Mouse (Mus musculus) neural tube, embryonic 14.5 days (tissue): Measurements from ENCODE around the gene Gp1ba. TPM values are rescaled to one million over a fixed set of nuclear protein-coding genes. Genes with fewer than 3 reads are reported as not detected.

ENCODE experiments used
- ATAC-seq: fragments of 200-750 bp; cut with Nextera tagmentation; 2 replicates; pipeline ENCODE4 v1.8.0; 2017; ENCODE audit warnings: low read depth, mild to moderate bottlenecking, moderate TSS enrichment, moderate library complexity
- H3K27ac ChIP-seq: fragments of 300-500 bp; sonication (generic); 2 replicates; pipeline ENCODE4 v1.5.1; 2014; ENCODE audit warnings: low read depth, mild to moderate bottlenecking, control low read depth, low read length, moderate library complexity, mixed read lengths
- H3K27me3 ChIP-seq: fragments of 300-500 bp; sonication (generic); 2 replicates; pipeline ENCODE4 v1.6.1; 2014; ENCODE audit warnings: low read length; ENCODE audit not compliant: control insufficient read depth, insufficient read depth
- H3K36me3 ChIP-seq: fragments of 300-500 bp; sonication (generic); 2 replicates; pipeline ENCODE4 v1.6.1; 2014; ENCODE audit warnings: low read length, mixed read lengths; ENCODE audit not compliant: control insufficient read depth, insufficient read depth
- H3K4me1 ChIP-seq: fragments of 300-500 bp; sonication (generic); 2 replicates; pipeline ENCODE4 v1.6.1; 2014; ENCODE audit warnings: low read length; ENCODE audit not compliant: control insufficient read depth, insufficient read depth
- H3K4me2 ChIP-seq: fragments of 300-500 bp; sonication (generic); 2 replicates; pipeline ENCODE4 v1.6.1; 2014; ENCODE audit warnings: mild to moderate bottlenecking, low read depth, low read length, control low read depth
- H3K4me3 ChIP-seq: fragments of 300-500 bp; sonication (generic); 2 replicates; pipeline ENCODE4 v1.5.1; 2014; ENCODE audit warnings: low read depth, low read length, control low read depth, mixed read lengths
- H3K9ac ChIP-seq: fragments of 300-500 bp; sonication (generic); replicated peaks from 2 replicates; pipeline ENCODE4 v1.6.1; 2014; ENCODE audit warnings: low read depth, mild to moderate bottlenecking, control low read depth, low read length, mixed read lengths
- H3K9me3 ChIP-seq: fragments of 300-500 bp; sonication (generic); 2 replicates; pipeline ENCODE4 v1.6.1; 2016; ENCODE audit warnings: low read length; ENCODE audit not compliant: control insufficient read depth
- WGBS: fragments of 180-500 bp; shearing (Covaris S2); extraction: QIAGEN DNeasy Blood & Tissue Kit; methylation state at CpG from one replicate; pipeline ENCODE4 v1.1.7; 2014; 5-methylcytosine and 5-hydroxymethylcytosine counted together
- polyA plus RNA-seq: library from polyadenylated mRNA; unstranded; fragments of >200 nt; fragmentation: Nextera tagmentation; extraction: Ambion mirVana; gene quantifications from 2 replicates; pipeline ENCODE4 v1.2.1, GENCODE M21; 2014

Gp1ba gene
- polyA plus RNA-seq, 1 experiment from 2014 or later: 0.31 TPM

DNA sequence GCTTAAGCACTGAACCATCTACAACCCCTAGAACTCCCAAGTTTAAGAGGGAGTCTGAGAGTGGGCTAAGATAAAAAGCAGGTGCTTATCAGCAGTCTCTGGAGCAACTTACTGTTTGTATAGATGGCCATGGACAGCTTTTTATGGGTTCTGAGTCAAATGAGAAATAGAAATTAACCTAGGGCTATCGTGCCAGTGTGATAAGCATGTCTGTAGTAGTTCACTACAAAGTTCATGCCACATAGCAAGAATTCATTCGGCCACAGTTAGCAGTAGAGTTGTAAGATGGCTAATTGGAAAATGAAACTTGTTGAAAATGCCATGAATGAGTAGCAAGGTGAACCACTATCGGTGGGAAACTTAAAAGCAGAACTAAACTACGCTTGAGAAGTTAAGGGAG is 9.6 kb downstream of the Gp1ba start:
- Histone ChIP-seq H3K9me3 (no peaks in the 10 kb centered on the region), H3K36me3 (peaks cover 42% of the 10 kb centered on the region), H3K4me3 (peak overlapping the region; percentile 77; the same call in 1 of the 2 replicates), H3K4me1 (peaks cover 30% of the 10 kb centered on the region), H3K4me2 (peak overlapping the region; percentile 100), H3K27ac (no peak overlapping the region), H3K27me3 (no peaks in the 10 kb centered on the region), H3K9ac (peak overlapping the region; percentile 70; the same call in 1 of the 2 replicates)
- 88% methylated on average over 4 of the region's 4 CpGs for WGBS
- ATAC-seq: no peak

DNA sequence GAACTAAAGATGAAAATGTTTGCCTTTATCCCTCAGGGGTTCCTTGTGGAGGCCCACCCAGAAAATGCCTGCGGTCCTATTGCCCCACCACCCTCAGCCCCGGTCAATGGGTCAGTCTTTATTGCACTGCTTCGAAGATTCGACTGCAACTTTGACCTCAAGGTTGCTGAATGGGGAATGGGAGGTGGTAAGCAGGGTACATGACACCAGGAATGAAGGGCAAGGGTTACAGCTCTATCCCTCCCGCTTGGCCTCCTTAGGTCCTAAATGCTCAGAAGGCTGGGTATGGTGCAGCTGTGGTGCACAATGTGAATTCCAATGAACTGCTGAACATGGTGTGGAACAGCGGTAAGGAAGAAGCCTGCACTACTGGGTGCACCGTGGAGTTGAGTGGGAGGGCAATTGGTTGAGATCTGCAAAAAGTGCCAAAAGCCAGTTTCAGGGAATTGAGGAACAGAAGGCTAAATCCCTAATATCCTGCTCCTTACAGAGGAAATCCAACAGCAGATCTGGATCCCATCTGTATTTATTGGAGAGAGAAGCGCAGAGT is 10.3 kb downstream of the Gp1ba start:
- Histone ChIP-seq H3K9ac (no peak overlapping the region), H3K27me3 (no peaks in the 10 kb centered on the region), H3K4me3 (no peak overlapping the region), H3K4me2 (peak overlapping the region; percentile 100; the same call in 1 of the 2 replicates), H3K4me1 (peaks cover 30% of the 10 kb centered on the region), H3K36me3 (peaks cover 40% of the 10 kb centered on the region), H3K9me3 (no peaks in the 10 kb centered on the region), H3K27ac (no peak overlapping the region)
- no peak for ATAC-seq
- 81% methylated on average over 8 of the region's 8 CpGs for WGBS

DNA sequence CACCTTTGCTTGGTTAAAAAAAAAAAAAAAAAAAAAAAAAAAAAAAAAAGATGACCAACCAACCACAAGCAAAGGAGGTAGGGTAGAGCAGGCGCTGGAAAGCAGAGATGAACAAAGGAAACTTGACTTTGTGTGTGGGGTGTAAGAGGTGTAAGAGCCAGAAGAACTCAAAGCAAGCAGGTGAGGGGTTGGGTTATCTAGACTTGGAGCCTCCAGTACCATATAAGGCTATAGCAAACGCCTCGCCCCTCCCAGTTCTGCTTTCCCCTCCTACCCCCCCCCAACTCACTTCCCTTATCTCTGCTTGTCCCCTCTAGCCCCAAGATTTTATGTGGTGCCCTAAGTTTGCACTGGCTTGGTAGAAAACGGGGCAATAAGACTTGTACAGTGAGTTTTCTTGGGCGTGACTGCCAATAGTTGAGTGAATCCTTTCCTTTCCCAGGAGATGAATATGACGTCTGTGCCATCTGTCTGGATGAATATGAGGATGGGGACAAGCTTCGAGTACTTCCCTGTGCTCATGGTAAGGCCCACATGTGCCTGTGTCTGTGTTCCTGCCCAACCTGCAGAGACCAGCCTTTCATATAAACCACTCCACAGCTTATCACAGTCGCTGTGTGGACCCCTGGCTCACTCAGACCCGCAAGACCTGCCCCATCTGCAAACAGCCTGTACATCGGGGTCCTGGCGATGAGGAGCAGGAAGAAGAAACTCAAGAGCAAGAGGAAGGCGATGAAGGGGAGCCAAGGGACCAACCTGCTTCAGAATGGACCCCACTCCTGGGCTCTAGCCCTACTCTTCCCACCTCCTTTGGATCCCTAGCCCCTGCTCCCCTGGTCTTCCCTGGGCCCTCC is 11.6 kb downstream of the Gp1ba start:
- Histone ChIP-seq H3K27ac (no peak overlapping the region), H3K4me1 (peaks cover 28% of the 10 kb centered on the region), H3K9me3 (no peaks in the 10 kb centered on the region), H3K9ac (no peak overlapping the region), H3K4me3 (no peak overlapping the region), H3K4me2 (no peak overlapping the region), H3K36me3 (peaks cover 30% of the 10 kb centered on the region), H3K27me3 (no peaks in the 10 kb centered on the region)
- 81% methylated on average over 12 of the region's 12 CpGs for WGBS
- ATAC-seq: no peak

DNA sequence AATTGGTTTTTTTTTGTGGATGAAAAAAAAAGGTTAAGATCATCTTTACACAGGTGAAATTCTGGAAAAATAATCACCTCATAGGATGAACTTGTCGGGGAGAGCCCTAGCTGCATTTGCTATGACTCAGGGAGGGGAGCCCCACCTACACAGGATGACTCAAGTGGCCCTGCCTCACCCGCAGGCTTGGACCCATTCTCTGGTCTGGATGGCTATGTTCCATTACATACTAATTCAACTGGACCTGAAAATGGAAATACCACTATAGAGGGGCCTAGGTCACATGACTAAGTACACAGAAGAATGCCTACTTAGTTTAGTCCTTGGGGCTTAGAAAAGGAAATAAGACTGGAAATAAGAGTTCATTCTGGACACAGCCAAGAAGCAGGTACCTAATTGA is 12.5 kb downstream of the Gp1ba start:
- H3K36me3 ChIP-seq: peaks cover 30% of the 10 kb centered on the region
- no peaks in the 10 kb centered on the region for H3K27me3 ChIP-seq
- ATAC-seq: no peak
- no peak overlapping the region for H3K4me3 ChIP-seq
- no peak overlapping the region for H3K9ac ChIP-seq
- H3K4me2 ChIP-seq: no peak overlapping the region
- H3K9me3 ChIP-seq: no peaks in the 10 kb centered on the region
- no peak overlapping the region for H3K27ac ChIP-seq
- peaks cover 28% of the 10 kb centered on the region for H3K4me1 ChIP-seq
- WGBS: 85% methylated on average over 2 of the region's 2 CpGs

DNA sequence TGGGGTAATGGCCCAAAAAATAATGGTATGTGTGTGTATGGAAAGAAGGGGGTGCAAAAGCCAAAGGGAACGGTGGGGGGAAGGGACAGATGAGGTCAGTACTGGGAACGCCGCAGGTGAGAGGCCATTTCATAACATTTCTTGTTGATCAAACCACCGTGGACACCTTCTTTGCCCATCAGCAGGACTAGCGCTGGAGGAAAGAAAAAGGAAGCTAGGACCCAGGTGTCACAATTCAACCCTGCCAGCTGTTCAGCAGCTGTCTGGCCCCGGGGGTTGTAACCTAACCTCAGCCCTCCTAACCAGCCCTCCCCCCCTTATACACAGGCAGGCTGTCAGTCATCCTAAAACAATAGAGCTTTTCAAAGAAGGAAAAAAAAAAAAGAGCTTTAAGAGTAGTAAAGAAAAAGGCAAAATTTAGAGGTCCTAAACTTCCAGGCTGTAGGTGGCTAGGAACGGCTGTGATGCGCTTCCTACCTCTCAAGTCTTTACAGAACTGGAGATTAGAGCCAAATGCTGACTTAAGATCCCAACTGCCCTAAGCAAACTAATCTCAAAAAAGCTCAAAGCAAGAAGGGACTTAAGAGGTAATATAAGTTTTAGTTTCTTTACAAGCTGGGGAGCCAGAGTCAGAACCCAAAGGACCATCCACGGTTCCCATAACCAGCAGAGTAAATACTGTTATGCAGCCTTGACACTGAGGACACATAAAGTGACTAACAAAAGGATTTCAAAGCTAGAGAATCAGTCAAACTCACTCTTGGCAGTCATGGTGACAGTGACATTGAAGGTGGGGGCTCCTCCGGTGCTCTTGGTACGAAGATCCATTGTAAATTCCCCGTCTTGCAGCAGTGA is 13.3 kb downstream of the Gp1ba start:
- WGBS: 72% methylated on average over 12 of the region's 12 CpGs
- peak overlapping the region; percentile 98; the same call in 1 of the 2 replicates for H3K4me3 ChIP-seq
- no peak overlapping the region for H3K9ac ChIP-seq
- H3K4me1 ChIP-seq: peaks cover 34% of the 10 kb centered on the region
- no peaks in the 10 kb centered on the region for H3K9me3 ChIP-seq
- H3K4me2 ChIP-seq: peak overlapping the region; percentile 91
- H3K27me3 ChIP-seq: no peaks in the 10 kb centered on the region
- no peak overlapping the region for H3K27ac ChIP-seq
- ATAC-seq: no peak
- peaks cover 30% of the 10 kb centered on the region for H3K36me3 ChIP-seq

DNA sequence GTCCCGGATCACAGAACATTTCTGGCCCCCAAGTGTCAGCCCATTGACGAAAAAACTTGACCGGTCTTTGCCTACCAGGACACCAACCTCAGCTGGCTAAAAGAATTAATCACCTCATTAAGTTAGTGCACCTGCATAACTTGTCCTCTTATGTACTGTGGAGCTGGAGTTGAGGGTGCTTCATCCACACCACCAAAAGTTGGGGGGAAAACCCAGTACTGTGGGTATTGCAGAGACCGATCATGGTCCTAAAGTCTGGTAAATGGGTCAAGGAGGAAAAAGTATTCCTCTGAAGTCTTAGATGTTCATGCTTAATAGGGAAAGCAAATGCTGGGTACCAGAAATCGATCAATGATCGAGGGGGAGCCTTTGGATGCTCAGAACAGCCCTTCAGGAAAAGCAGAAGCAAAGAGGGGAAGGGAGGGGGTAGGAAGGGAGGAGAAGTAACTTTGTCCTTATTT is 14.0 kb downstream of the Gp1ba start:
- no peak for ATAC-seq
- Histone ChIP-seq H3K4me3 (peak overlapping the region; percentile 98), H3K27me3 (no peaks in the 10 kb centered on the region), H3K36me3 (peaks cover 30% of the 10 kb centered on the region), H3K27ac (no peak overlapping the region), H3K4me2 (peak overlapping the region; percentile 91), H3K9me3 (no peaks in the 10 kb centered on the region), H3K4me1 (peaks cover 31% of the 10 kb centered on the region), H3K9ac (peak overlapping the region; percentile 95; the same call in 1 of the 2 replicates)
- WGBS: 68% methylated on average over 6 of the region's 6 CpGs

DNA sequence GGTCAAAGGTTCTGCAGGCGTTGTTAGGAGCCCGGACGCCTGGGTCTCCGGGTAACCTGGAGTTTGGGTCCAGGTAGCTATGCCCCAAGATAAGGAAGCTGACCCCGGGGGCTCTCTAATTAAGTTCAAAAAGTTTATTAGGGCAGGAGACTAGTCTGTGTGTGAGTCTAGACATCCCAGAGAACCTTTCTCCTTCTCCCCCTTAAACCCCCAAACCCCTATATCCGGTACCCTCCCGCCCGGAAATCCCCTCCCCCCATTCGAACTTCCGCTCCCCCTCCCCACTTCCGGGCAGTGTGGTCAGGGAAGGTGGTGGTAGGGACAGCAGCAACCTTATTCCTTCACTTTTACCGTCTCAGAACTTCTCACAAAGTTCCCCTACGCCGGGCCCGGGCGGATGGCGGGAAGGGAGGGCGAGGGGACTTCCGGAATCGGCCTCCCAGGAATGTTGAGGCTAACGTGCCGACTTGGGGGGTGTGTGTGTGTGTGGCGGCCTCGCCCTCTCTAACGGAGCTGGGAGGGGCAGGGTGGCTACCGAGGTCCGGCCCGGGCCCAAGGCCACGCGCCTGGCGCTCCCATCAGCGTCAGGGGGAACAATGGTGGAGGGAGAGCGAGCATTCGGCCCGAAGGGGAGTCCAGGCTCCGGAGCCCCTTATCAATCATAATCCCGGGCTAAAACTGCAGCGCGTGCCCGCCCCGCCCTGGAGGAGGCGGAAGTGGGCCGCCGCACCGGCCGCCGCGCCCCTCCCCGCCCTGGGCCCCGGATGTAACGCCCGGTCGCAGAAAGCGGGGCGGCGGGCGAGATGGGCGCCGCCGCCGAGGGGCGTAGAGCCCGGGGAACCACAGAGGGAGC is 14.6 kb downstream of the Gp1ba start:
- Histone ChIP-seq H3K27me3 (no peaks in the 10 kb centered on the region), H3K27ac (peak overlapping the region; percentile 96), H3K9ac (peak overlapping the region; percentile 95), H3K4me2 (peak overlapping the region; percentile 91), H3K36me3 (peaks cover 30% of the 10 kb centered on the region), H3K9me3 (no peaks in the 10 kb centered on the region), H3K4me1 (peaks cover 25% of the 10 kb centered on the region), H3K4me3 (peak overlapping the region; percentile 98)
- peak; percentile 60 for ATAC-seq
- under 1% methylated on average over 45 of the region's 63 CpGs for WGBS

DNA sequence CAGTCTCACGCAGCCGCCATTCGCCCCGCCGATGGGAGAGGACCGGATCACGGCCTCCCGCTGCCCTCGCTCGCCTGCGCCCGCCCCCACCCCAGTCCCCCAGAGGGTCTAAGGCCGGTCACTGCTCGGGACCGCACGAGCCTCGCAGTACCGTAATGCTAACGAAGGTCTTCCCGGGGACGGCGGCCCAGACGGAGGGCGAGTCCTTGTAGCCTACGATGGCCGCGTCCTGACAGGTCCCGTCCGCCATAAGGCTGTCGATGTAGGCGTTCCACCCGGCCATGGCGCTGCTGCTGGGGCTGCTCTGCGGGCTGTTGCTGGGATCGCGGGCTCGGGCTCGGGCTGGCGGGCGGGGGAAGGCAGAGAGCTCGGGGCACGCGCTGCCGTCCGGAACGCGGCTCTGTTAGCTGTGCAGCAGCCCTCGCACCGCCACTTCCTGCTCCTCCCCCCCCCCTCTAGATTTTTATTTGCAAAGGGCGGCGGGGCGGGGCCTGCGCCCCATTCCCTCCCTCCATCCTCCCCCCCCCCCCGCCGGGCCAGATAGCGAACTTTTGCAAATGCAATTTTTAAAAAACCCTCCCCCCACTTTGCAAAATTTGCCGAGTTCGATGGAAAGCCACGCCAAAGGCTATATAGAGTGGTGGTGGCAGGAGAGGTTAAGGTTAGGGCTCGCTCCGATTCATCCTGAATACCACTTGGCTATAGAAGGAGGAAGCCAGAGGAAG is 15.4 kb downstream of the Gp1ba start, which contains the start of gene Pfn1:
TSS of gene Pfn1 (minus strand) at position 447 of the 725 bp plus-strand sequence.
- Histone ChIP-seq H3K36me3 (peaks cover 24% of the 10 kb centered on the region), H3K27me3 (no peaks in the 10 kb centered on the region), H3K4me3 (peak within 1 kb of the TSS; percentile 98), H3K4me1 (peaks cover 23% of the 10 kb centered on the region), H3K9ac (peak within 1 kb of the TSS; percentile 95), H3K27ac (peak within 1 kb of the TSS; percentile 96), H3K4me2 (peak within 1 kb of the TSS; percentile 91), H3K9me3 (no peaks in the 10 kb centered on the region)
- WGBS: under 1% methylated on average over 43 of the region's 61 CpGs
- ATAC-seq: peak; percentile 54
